ENCODE assay signal across 21 mouse cellular contexts in genomic region chrX:101065245-101065644, GRCm38 (mm10). TPM values are rescaled to one million over a fixed set of nuclear protein-coding genes. Genes with fewer than 3 reads are reported as not detected.
"Had no signal": no experiment of that assay in that cellular context is flagged by ENCODE, and none has a peak within 500 bp of the region (broad histone marks: within the 10 kb centered on the region; RNA-seq: fewer than 3 reads in every experiment).

No protein-coding gene starts in this region.

- H3K9ac ChIP-seq: liver, embryonic 13.5 days; midbrain, embryonic 12.5 days; midbrain, embryonic 15.5 days; neural tube, embryonic 12.5 days; neural tube, embryonic 15.5 days had no signal

- H3K4me2 ChIP-seq: liver, embryonic 13.5 days; midbrain, embryonic 12.5 days; midbrain, embryonic 15.5 days; neural tube, embryonic 12.5 days; neural tube, embryonic 15.5 days had no signal

- H3K9me3 ChIP-seq: liver, embryonic 13.5 days; midbrain, embryonic 12.5 days; midbrain, embryonic 15.5 days; neural tube, embryonic 12.5 days; neural tube, embryonic 15.5 days had no signal

- H3K27me3 ChIP-seq: liver, embryonic 13.5 days; midbrain, embryonic 12.5 days; midbrain, embryonic 15.5 days; neural tube, embryonic 12.5 days; neural tube, embryonic 15.5 days had no signal

- H3K4me1 ChIP-seq: liver, embryonic 13.5 days; midbrain, embryonic 12.5 days; midbrain, embryonic 15.5 days; neural tube, embryonic 12.5 days; neural tube, embryonic 15.5 days had no signal

- H3K36me3 ChIP-seq: liver, embryonic 13.5 days; midbrain, embryonic 12.5 days; midbrain, embryonic 15.5 days; neural tube, embryonic 12.5 days; neural tube, embryonic 15.5 days had no signal

- H3K4me3 ChIP-seq: left cerebral cortex, adult 2 months; liver, embryonic 13.5 days; midbrain, embryonic 12.5 days; midbrain, embryonic 15.5 days; neural tube, embryonic 12.5 days; neural tube, embryonic 15.5 days had no signal

- ATAC-seq: midbrain, embryonic 15.5 days had no signal

- H3K27ac ChIP-seq: left cerebral cortex, adult 2 months; liver, embryonic 13.5 days; midbrain, embryonic 12.5 days; midbrain, embryonic 15.5 days; neural tube, embryonic 12.5 days; neural tube, embryonic 15.5 days; stomach, postnatal 0 days had no signal

- DNase-seq: kidney, adult 9 months; kidney, postnatal 14 days; kidney, postnatal 4 days; liver, embryonic 13.5 days; lung, adult 2 months; lung, postnatal 14 days; lung, postnatal 4 days; right cerebral cortex, adult 18-20 months; right cerebral cortex, postnatal 14 days; right cerebral cortex, postnatal 4 days; thymus, postnatal 25 days had no signal

RNA-seq across cellular contexts. Expression of gene Tex11, which starts 5.8 kb away (rescaled TPM):
- polyA plus RNA-seq: kidney, embryonic 16.5 days; limb, embryonic 11.5 days; liver, adult 2 months; liver, embryonic 13.5 days; liver, embryonic 16.5 days; midbrain, embryonic 12.5 days; midbrain, embryonic 15.5 days had no signal

RNA-seq across cellular contexts. Expression of gene Slc7a3, which starts 20.6 kb away (rescaled TPM):
- total RNA-seq: liver, adult 2 months had no signal
- polyA plus RNA-seq: liver, adult 2 months had no signal
